Mouse (Mus musculus) hindbrain, postnatal 0 days (tissue): Measurements from ENCODE around the gene Cd1d1. TPM values are rescaled to one million over a fixed set of nuclear protein-coding genes. Genes with fewer than 3 reads are reported as not detected.

Source experiments
- ATAC-seq: fragments of 200-750 bp; cut with Nextera tagmentation; 2 replicates; pipeline ENCODE4 v1.8.0; 2017; ENCODE audit warnings: mild to moderate bottlenecking, moderate TSS enrichment, moderate library complexity
- DNase-seq: peaks from one replicate; pipeline ENCODE4 v3.0.0-alpha.2; 2015; ENCODE audit warnings: low spot score
- H3K27ac ChIP-seq: fragments of 300-500 bp; sonication (generic); 2 replicates; pipeline ENCODE4 v1.5.1; 2014; ENCODE audit warnings: mild to moderate bottlenecking
- H3K27me3 ChIP-seq: fragments of 300-500 bp; sonication (generic); 2 replicates; pipeline ENCODE4 v1.6.1; 2014; ENCODE audit warnings: low read length, mixed read lengths; ENCODE audit not compliant: insufficient read depth
- H3K36me3 ChIP-seq: fragments of 300-500 bp; sonication (generic); 2 replicates; pipeline ENCODE4 v1.6.1; 2014; ENCODE audit warnings: low read length, mixed read lengths; ENCODE audit not compliant: insufficient read depth
- H3K4me1 ChIP-seq: fragments of 300-500 bp; sonication (generic); 2 replicates; pipeline ENCODE4 v1.6.1; 2014; ENCODE audit warnings: antibody characterized with exemption, low read length, mixed read lengths; ENCODE audit not compliant: insufficient read depth
- H3K4me2 ChIP-seq: fragments of 300-500 bp; sonication (generic); 2 replicates; pipeline ENCODE4 v1.6.1; 2014; ENCODE audit warnings: low read depth, mild to moderate bottlenecking, low read length, moderate library complexity, mixed read lengths
- H3K4me3 ChIP-seq: fragments of 300-500 bp; sonication (generic); 2 replicates; pipeline ENCODE4 v1.5.1; 2014; ENCODE audit warnings: low read length
- H3K9ac ChIP-seq: fragments of 300-500 bp; sonication (generic); replicated peaks from 2 replicates; pipeline ENCODE4 v1.6.1; 2014; ENCODE audit warnings: mild to moderate bottlenecking, low read length, moderate library complexity, mixed read lengths
- H3K9me3 ChIP-seq: fragments of 300-500 bp; sonication (generic); 2 replicates; pipeline ENCODE4 v1.6.1; 2016; ENCODE audit warnings: low read length, mixed read lengths
- CTCF ChIP-seq: IDR thresholded peaks from 2 replicates; pipeline ENCODE4 v1.5.1; 2016; ENCODE audit warnings: antibody characterized with exemption, control low read depth, low read depth
- WGBS: fragments of 180-500 bp; shearing (Covaris S2); extraction: QIAGEN DNeasy Blood & Tissue Kit; methylation state at CpG from one replicate; pipeline ENCODE4 v1.1.7; 2014; 5-methylcytosine and 5-hydroxymethylcytosine counted together
- polyA plus RNA-seq: library from polyadenylated mRNA; unstranded; fragments of >200 nt; fragmentation: Nextera tagmentation; extraction: Ambion mirVana; gene quantifications from 2 replicates; pipeline ENCODE4 v1.2.1, GENCODE M21; 2015
- total RNA-seq: library from RNA; depleted of rRNA; stranded (reverse); fragments of >200 nt; gene quantifications from 2 replicates; pipeline ENCODE4 v1.2.3, GENCODE M21; 2014

Gene Cd1d1
- total and polyA plus RNA-seq, 2 experiments from 2014 or later = 12.4 to 31.5 TPM

- Histone ChIP-seq H3K4me1 (no peaks in the 10 kb centered on the region), H3K9ac (no peak overlapping the region), H3K27ac (no peak overlapping the region), H3K27me3 (no peaks in the 10 kb centered on the region), H3K4me2 (no peak overlapping the region), H3K9me3 (no peaks in the 10 kb centered on the region), H3K36me3 (no peaks in the 10 kb centered on the region), H3K4me3 (no peak overlapping the region)
- 64% methylated on average over 17 of the region's 17 CpGs for WGBS
- TF ChIP-seq CTCF = no peak
- ATAC-seq (peak; percentile 53; the same call in 1 of the 2 replicates), DNase-seq (peak; percentile 61)
Observed at GRCm38 (mm10) chr3:86962665-86963435, 36.4 kb downstream of the Cd1d1 start.

- Histone ChIP-seq H3K27ac (no peak overlapping the region), H3K27me3 (no peaks in the 10 kb centered on the region), H3K9ac (no peak overlapping the region), H3K4me1 (no peaks in the 10 kb centered on the region), H3K4me3 (no peak overlapping the region), H3K36me3 (no peaks in the 10 kb centered on the region), H3K9me3 (no peaks in the 10 kb centered on the region), H3K4me2 (no peak overlapping the region)
- no peak for TF ChIP-seq CTCF
- no peak for ATAC-seq
- DNase-seq = no peak
- 87% methylated on average over 2 of the region's 2 CpGs for WGBS
Observed at GRCm38 (mm10) chr3:86961395-86961669, 37.9 kb downstream of the Cd1d1 start.

GRCm38 (mm10) chr3:86960656-86961394, 38.4 kb downstream of the Cd1d1 start:
- 89% methylated on average over 17 of the region's 17 CpGs for WGBS
- Histone ChIP-seq H3K27ac (no peak overlapping the region), H3K4me1 (no peaks in the 10 kb centered on the region), H3K9me3 (no peaks in the 10 kb centered on the region), H3K4me3 (no peak overlapping the region), H3K27me3 (no peaks in the 10 kb centered on the region), H3K4me2 (no peak overlapping the region), H3K36me3 (no peaks in the 10 kb centered on the region), H3K9ac (no peak overlapping the region)
- no peak for TF ChIP-seq CTCF
- DNase-seq = no peak
- ATAC-seq = no peak

GRCm38 (mm10) chr3:86959088-86959487, 40.2 kb downstream of the Cd1d1 start:
- Histone ChIP-seq H3K36me3 (no peaks in the 10 kb centered on the region), H3K4me3 (no peak overlapping the region), H3K27me3 (no peaks in the 10 kb centered on the region), H3K9ac (no peak overlapping the region), H3K4me2 (no peak overlapping the region), H3K4me1 (no peaks in the 10 kb centered on the region), H3K9me3 (no peaks in the 10 kb centered on the region), H3K27ac (no peak overlapping the region)
- WGBS = 92% methylated on average over 7 of the region's 7 CpGs
- DNase-seq (no peak), ATAC-seq (no peak)
- TF ChIP-seq CTCF = no peak

GRCm38 (mm10) chr3:86955376-86955775, 43.9 kb downstream of the Cd1d1 start:
- Histone ChIP-seq H3K4me3 (no peak overlapping the region), H3K27ac (no peak overlapping the region), H3K4me2 (no peak overlapping the region), H3K27me3 (no peaks in the 10 kb centered on the region), H3K9me3 (no peaks in the 10 kb centered on the region), H3K9ac (no peak overlapping the region), H3K36me3 (no peaks in the 10 kb centered on the region), H3K4me1 (no peaks in the 10 kb centered on the region)
- no peak for TF ChIP-seq CTCF
- DNase-seq = no peak
- no peak for ATAC-seq
- 49% methylated on average over 4 of the region's 4 CpGs for WGBS

- Histone ChIP-seq H3K36me3 (no peaks in the 10 kb centered on the region), H3K9me3 (no peaks in the 10 kb centered on the region), H3K27ac (no peak overlapping the region), H3K4me1 (no peaks in the 10 kb centered on the region), H3K4me3 (no peak overlapping the region), H3K9ac (no peak overlapping the region), H3K27me3 (no peaks in the 10 kb centered on the region), H3K4me2 (no peak overlapping the region)
- no peak for ATAC-seq
- no peak for DNase-seq
- WGBS = 69% methylated on average over 1 of the region's 1 CpGs
- TF ChIP-seq CTCF = no peak
Observed at GRCm38 (mm10) chr3:86954521-86954920, 44.7 kb downstream of the Cd1d1 start.

- TF ChIP-seq CTCF = no peak
- H3K27ac ChIP-seq = no peak overlapping the region
- H3K4me2 ChIP-seq = no peak overlapping the region
- 87% methylated on average over 4 of the region's 4 CpGs for WGBS
- no peak for DNase-seq
- no peaks in the 10 kb centered on the region for H3K4me1 ChIP-seq
- H3K36me3 ChIP-seq = no peaks in the 10 kb centered on the region
- no peak overlapping the region for H3K9ac ChIP-seq
- H3K27me3 ChIP-seq = no peaks in the 10 kb centered on the region
- no peak for ATAC-seq
- no peaks in the 10 kb centered on the region for H3K9me3 ChIP-seq
- H3K4me3 ChIP-seq = no peak overlapping the region
Observed at GRCm38 (mm10) chr3:86953819-86954218, 45.4 kb downstream of the Cd1d1 start.
